Mouse (Mus musculus) brain, adult 2 months (tissue): ENCODE measurements around the gene Mgat5b.

Experiments
- DNase-seq: peaks from one replicate; pipeline ENCODE4 v3.0.0; 2011; ENCODE audit warnings: low read depth, low spot score

The Mgat5b gene

DNA sequence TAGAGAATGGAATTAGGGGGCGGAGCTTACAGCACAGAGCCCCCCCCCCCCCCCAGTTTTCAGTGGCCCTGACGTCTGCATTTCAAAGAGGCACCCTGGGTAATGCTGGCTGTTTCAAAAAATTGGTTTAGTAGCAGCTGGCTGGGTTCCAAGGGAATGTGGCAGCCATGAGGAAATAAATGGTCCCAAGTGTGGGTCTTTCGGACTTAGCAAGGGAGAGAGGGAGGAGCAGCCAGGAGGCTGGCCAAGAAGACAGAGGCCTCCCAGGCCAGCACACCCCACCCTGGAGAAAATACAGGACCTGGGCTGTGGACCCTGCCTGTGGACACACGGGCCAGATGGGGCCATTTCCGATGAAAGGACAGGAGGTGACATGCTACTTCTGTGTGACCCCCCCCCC is 61.6 kb downstream of the Mgat5b start:
- no peak for DNase-seq

DNA sequence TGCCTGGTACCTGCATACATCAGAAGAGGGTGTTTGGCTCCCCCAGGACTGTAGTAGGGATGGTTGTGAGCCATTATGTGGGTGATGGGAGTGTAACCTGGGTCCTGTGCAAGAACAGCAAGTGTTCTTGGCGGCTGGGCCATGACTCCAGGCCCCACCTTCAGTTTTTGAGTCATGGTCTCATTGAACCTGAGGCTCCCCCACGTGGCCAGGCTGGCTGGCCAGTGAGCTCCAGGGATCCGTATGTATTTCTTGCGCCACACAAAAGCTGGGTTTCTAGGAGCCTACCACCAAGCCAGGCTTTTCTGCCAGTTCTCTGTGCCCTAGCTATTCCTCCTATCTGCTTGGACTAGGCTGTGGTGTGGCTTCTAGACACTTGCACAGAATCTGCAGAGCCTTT is 63.9 kb downstream of the Mgat5b start:
- DNase-seq: no peak

DNA sequence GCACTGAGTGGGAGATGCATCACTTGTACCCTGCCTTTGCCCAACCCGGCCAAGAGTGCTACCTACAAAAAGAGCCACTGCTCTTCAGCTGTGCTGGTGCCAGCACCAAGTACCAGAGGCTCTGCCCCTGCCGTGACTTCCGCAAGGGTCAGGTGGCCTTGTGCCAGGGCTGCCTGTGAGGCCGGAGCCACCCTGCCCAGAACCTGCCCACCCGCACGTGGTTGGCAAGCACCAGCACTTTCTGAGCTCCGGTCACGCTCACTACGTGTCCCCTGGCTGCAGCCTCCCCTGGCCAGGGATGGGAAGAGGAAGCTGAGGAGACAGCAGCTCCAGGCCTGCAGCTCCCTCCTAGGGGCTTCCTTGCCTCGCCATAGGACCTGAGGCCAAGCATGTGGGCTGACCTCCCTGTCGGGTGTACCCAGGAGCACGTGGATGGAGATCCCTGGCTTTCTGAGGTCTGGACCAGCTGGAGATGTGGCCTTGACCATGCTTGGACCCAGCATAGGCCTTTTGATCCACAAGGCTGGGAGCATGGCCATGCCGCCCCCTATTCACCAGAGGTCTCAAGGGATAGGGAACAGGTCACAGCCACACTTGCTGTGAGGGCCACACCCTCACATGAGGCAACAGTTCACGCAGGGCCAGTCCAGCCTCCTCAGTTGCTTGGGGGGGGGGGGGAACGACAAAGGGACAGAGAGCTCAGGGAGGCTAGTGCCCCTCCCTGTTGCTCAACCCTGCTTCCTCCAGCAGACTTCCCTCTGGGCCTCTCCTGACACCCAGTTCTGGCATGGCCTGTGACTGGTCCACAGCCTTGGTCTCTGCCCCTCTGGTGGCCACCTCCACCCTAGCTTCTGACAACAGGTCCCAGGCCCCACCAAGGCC is 67.1 kb downstream of the Mgat5b start:
- no peak for DNase-seq

- peak; percentile 27 for DNase-seq
Measured at GRCm38 (mm10) chr11:116988131-116988530, 69.5 kb downstream of the Mgat5b start.

GRCm38 (mm10) chr11:116990231-116990630 is 71.6 kb downstream of the Mgat5b start:
- DNase-seq: peak; percentile 61

- DNase-seq: no peak
Measured at GRCm38 (mm10) chr11:116991410-116991809, 72.7 kb downstream of the Mgat5b start.

- DNase-seq: no peak
Measured at GRCm38 (mm10) chr11:116991964-116992363, 73.3 kb downstream of the Mgat5b start.

DNA sequence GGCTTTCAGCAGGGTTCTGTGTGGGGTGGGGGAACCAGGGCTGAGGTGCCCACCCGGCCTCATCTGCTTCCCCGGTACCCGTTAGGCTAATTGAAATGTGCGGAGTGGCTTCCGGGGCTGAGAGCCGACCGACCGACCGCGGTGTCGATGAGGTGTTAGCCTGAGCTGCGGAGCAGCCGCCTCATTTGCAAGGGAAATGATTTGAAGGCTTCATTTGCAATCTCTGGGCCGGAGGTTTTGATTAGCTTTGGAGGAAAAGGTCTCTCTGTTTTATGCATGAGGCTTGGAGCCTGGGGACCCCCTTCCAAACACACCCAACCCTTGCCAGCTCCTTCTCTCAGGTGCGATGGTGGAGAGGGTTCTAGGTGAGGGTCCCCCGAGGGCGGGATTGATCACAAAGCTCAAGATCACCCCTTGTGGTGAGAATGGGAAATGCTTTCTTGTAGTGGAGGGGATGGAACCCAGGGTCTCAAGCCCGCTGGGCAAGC is 75.5 kb downstream of the Mgat5b start:
- peak; percentile 57 for DNase-seq

DNA sequence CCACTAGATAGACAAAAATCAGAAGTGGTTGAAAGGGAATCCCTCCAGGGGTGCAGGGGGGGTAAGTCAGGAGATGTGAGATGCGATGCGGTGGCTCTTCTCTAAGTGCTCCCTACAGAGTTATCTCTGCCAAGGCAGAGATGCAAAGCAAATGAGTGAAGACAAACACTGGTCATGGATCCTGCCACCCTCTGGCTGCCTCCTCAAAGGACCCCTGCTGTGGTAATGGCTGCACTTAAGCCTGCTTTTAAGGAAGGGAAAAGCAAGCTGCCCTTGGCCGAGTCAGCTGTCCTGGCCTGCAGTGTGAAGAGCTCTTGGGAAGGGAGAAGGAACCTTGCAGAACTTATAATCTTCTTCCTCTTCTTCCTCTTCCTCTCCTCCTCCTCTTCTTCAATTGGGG is 78.3 kb downstream of the Mgat5b start:
- no peak for DNase-seq

DNA sequence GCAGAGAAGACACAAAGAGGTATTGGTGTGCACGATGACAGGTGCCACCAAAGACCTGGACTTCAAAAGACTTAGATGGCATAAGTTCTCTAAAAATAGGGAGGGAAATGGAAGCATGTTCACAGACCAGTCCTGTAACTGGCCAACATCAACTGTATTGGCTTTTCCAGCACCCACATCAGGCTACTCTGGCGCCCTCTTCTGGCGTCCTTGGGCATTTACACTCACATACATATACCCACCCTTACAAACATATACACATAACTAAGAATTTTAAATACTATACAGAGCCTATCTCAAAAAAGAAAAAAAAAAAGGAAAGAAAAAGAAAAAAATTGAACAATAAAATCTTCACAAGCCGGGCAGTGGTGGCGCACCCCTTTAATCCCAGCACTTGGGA is 80.3 kb downstream of the Mgat5b start:
- no peak for DNase-seq

- no peak for DNase-seq
Measured at GRCm38 (mm10) chr11:117000219-117000618, 81.6 kb downstream of the Mgat5b start.

GRCm38 (mm10) chr11:117001789-117002188 is 83.1 kb downstream of the Mgat5b start:
- no peak for DNase-seq

DNA sequence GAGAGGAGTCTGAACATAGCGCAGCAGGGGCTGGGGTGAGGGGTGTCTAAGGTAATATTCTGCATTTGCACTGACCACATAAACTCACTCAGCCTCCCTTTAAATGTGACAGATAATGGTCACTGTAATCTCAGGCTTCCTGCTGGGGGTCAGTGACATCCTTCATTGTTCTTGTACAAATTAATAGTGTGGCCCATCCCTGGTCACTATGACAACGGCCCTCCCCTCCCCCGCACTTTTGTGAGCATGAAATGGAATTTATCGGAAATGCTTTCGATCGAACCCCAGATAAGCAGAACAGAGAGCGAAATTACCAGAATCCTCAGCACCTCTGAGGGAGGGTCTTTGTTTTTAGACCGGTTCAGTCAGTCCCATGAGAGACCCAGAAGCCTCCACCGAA is 84.8 kb downstream of the Mgat5b start:
- no peak for DNase-seq

DNA sequence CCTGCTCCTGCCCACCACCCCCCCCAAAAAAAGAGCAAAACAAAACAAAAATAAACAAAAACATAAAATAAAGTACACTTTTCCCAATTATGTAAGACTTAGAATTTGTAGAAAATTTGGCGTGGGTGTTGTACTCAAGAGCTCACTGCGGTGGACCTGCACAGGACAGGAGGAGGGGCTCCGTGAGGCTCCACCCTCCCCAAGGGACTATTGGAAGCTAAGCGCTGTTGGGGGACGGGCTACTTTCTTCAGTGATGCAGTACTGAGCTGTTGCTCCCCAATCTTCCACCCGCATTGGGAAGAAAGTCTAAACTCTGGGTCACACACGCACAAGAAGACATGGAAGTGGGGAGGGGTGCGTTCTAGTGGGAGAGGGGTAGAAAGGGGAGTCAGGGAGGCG is 85.6 kb downstream of the Mgat5b start:
- peak; percentile 35 for DNase-seq

- peak; percentile 73 for DNase-seq
Measured at GRCm38 (mm10) chr11:117017462-117017861, 98.8 kb downstream of the Mgat5b start.

DNA sequence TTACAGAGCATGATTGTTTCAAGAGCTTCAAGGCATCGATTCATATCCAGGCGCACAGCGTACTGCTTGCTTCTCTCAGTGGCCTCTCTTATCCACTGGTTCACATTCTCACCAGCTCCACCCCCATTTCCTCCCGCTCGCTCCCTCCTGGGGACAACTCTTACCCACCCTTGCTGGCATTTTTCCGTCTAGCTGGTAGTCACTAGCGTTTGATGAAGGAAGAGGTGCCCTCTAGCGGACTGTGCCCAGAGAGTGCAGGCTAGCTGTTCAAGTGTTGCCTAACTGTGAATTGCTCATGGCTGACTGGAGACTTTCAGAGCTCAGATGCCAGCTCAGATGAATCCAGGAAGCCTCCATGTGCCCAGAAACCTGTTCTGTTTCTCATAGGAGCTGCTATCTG is 99.7 kb downstream of the Mgat5b start:
- DNase-seq: peak; percentile 97

- DNase-seq: no peak
Measured at GRCm38 (mm10) chr11:117021026-117021425, 102.4 kb downstream of the Mgat5b start.

GRCm38 (mm10) chr11:117023537-117023936 is 104.9 kb downstream of the Mgat5b start:
- DNase-seq: no peak

GRCm38 (mm10) chr11:117027681-117028080 is 109.0 kb downstream of the Mgat5b start:
- peak; percentile 49 for DNase-seq

- peak; percentile 89 for DNase-seq
Measured at GRCm38 (mm10) chr11:117028861-117029568, 110.4 kb downstream of the Mgat5b start.

DNA sequence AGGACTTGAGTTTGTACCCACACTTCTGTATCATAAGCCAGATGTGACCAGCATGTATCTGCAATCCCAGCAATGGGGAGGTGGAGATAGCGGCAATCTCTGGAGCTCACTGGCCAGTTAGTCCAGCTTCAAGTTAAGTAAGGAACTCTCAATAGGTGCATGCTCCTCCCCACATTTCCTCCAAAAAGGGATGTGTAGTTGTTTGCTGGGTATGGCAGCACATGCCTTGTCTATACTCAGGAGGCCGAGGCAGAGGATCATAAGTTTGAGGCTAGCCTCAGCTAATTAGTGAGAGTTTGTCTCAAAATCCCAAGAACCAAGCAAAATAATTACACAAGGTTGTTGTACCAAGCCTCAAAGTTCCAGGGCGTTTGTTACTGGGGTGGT is 110.9 kb downstream of the Mgat5b start:
- no peak for DNase-seq

DNA sequence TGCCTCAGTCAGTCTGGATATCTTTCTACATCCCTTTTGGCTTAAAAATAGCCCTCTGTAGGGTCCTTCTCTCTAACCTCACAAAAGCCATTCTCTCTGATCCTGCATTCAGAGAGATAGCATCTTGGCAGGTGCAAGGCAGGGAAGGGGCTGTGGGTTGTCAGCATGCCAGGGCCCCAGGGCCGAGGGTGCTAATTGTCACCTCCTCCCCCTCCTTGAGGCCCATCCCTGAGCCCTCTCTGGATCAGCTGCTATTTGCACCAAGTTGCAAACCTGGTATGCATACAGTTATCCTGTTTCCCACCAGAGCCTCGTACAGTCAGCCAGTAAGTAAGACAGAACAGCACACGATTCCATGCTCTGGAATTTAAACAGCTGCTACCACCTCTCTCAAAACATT is 111.4 kb downstream of the Mgat5b start:
- DNase-seq: no peak
